Mouse (Mus musculus): Measurements from ENCODE around the gene Slc8b1. TPM values are rescaled to one million over a fixed set of nuclear protein-coding genes. Genes with fewer than 3 reads are reported as not detected.
"Not testable (repeated sequence)": the region's sequence is repeated elsewhere in the genome, so short reads cannot be mapped to it uniquely, and the experiment has no call there.

The Slc8b1 gene
- total RNA-seq, 2 experiments from 2014 or later = 5.5 to 5.7 TPM

DNA sequence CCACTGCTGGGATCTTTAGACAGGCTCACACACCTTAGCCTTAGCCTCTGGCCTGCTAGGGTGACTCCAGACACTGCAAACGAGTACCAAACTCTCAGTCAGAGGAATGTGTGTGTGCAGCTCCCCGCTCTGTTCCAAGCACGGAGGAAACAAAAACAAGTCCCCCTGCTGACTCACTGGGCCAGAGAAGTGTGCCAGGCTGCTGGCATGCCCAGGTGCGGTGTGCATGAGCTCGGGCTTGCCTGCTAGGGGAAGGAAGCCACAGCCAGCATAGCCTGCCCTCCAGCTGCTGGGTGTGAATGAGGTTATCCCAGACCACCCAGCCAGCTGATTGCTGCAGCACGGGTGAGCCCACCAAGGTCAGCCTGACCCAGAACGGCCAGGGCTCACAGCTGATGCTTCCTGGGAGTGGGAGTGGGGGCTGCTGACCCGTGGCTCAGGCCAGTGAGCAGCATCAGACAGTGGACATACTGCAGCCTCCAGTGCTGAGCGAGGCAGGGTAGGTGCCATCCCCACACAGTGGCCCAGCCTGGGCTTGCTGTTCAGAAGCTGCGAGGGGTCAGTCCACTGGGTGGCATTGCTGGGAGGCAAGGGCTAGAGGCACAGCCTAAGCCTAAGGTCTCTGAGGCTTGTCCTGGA lies 15.8 kb upstream of the Slc8b1 start:
- DNase-seq (ENCODE audit: low spot score in 2 of 2) = peak in 1 of 2 experiments; percentile 32

DNA sequence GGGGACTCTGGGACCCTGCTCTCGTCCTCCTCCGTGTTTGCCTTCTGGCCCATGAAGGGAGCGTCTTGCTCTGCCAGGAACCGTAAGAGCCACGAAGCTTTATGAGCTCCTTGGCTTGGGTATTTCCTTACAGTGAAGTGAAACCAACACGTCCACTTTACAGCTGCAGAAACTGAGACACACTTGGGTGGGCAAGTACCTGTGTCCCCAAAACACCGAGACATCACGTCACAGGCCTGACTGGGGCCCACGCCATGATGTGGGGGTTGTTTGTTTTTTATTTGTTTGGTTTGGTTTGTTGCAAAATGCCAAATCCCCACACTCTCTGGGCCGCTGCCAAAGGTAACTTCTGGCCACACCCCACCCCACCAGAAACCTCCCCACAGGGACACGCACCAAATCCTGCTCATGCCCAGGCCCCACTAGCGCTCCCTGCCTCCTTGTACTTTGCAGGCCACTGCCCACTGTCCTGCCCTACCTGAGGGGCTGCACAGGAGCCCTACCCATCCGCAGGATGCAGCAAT lies 15.2 kb upstream of the Slc8b1 start:
- DNase-seq (ENCODE audit: low spot score in 2 of 2) = no peak

DNA sequence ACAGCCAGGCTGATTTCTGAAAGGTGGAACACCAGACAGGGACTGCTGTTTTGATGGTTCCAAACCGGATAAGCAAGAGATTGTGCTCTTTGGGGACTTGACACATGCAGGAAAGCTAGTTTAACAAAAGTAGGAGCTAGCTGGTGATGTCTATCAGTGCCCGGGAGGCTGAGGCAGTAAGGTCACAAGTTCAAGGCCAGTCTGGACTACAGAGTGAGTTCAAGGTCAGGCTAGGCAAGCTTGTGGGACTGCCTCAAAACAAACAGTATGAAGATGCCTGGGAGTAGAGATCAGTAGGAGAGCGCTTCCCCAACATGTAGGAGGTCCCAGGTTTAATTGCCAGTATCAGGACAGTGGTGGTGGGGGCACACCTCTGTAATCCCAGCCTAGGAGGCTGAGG lies 13.9 kb upstream of the Slc8b1 start:
- no peak for DNase-seq (ENCODE audit: low spot score in 2 of 2)

DNA sequence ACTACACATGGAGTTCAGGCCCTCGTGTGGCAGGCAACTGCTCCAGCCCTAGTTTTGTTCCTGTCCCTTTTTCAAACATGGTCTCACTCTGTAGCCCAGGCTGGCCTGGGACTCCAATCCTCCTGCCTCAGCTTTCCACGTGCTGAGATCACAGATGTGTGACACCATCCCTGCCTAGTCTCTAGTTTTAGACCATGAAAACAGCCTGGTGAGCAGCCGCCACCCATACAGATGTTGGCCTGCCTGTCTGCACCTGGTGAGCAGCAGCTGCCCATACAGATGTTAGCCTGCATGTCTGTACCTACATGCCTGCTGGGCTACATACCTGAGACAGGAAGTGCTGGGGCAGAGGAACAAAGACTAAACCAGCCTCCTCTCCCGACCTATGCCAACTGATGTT lies 11.8 kb upstream of the Slc8b1 start:
- no peak for DNase-seq (ENCODE audit: low spot score in 2 of 2)

DNA sequence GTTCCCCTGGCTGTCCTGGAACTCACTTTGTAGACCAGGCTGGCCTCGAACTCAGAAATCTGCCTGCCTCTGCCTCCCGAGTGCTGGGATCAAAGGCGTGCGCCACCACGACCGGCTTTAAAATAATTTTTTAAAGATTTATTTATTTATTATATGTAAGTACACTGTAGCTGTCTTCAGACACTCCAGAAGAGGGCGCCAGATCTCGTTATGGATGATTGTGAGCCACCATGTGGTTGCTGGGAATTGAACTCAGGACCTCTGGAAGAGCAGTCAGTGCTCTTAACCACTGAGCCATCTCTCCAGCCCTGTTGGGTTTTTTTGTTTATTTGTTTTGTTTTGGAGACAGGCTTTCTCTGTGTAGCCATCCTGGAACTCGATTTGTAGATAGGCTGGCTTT lies 10.4 kb upstream of the Slc8b1 start:
- DNase-seq (ENCODE audit: low spot score in 2 of 2) = not testable (repeated sequence)

DNA sequence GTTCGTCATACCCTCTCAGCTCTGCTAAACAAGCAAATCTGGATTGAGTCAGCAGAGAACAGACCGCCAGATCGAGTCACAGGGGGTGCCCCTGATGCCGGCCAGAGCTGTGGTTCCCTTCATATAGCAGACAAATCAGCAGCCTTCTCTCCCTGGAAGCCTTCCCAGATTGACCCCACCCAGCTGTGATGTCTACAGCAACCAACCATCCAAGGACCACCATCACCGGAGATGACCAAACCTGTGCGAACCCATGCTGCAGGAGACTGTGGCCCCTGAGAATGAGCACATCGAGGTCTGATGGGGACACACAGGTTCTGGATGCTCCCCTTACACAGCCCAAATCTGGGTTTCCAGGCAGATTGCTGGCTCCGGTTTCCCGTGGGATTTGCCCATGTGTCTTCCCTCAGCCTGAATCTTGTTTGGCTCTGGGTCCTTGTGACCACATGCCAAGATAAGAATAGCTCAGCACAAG lies 8.8 kb upstream of the Slc8b1 start:
- DNase-seq (ENCODE audit: low spot score in 2 of 2) = peak; percentile 64 to 68

DNA sequence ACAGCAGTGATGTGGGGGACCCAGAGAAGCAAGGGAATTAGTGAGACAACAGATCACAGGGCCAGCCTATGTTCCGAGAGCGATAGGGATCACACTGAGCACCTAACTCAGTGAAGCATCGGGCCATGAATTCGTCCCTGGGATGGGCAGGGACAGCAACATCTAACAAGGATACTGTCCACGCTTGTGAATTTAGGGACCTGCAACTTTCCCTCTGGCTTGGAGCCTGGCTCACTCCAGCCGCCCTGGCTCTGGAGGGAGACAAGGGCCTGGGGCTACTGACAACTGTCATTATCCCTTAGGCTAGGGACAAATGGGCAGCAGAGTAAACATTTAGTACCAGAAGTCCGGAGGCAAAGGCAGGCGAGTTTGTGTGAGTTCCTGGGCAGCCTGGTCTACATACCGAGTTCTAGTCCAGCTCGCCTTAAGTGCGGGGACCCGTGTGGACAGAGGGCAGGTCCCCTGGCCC lies 8.3 kb upstream of the Slc8b1 start:
- DNase-seq (ENCODE audit: low spot score in 2 of 2) = no peak

DNA sequence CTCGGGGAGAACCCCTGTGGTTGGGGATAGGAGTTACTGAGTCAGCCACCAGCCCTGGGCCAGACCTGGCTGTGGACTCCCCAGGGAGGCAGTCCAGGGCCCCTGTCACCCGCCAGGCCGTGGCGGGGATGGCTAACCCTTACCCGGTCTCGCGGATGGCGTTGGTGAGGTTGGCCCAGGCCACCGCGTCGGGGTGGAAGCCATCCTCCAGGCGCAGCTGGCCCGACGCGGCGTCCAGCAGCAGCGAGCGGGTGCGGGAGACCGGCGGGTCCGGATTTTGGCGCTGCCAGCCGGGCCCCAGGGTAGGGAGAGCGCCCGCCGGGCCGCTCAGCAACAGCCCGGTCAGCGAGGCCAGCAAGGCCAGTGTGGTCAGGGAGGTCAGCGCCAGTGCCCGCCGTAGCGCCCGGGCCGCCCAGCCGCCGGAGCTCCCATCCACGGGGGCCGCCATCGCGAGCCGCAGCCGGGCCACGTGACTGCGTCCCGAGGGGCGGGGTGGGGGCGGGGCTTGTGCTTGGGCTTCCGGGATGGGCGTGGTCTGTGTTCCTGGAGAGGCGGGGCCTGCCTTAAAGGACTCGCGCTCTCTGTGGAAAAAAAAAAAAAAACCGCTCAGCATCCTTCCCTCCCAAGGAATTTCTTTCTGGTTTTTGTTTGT lies 7.7 kb upstream of the Slc8b1 start, which contains the start of gene Plbd2:
Plbd2 (minus strand) TSS at position 482 of the 652 bp plus-strand sequence.
- DNase-seq (ENCODE audit: low spot score in 2 of 2) = peak; percentile 81 to 87

DNA sequence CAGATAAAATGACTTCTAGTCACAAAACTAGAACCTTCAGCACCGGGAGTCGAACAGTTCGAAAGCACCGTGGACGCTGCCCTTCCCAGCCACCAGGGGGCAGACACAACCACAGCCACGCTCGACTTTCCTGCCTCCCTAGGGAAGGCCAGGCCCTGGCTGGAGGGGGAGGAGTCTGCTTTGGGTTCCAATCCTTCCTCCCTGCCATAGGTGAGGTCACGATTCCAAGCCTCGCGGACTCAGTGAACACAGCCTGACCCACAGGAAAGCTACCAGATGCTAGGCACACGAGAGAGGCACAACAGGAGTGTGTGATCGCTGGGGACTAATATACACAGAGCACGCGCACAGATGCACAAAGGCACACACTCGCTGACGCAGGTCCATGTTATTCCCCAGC lies 5.6 kb upstream of the Slc8b1 start:
- peak; percentile 71 to 77 for DNase-seq (ENCODE audit: low spot score in 2 of 2)

DNA sequence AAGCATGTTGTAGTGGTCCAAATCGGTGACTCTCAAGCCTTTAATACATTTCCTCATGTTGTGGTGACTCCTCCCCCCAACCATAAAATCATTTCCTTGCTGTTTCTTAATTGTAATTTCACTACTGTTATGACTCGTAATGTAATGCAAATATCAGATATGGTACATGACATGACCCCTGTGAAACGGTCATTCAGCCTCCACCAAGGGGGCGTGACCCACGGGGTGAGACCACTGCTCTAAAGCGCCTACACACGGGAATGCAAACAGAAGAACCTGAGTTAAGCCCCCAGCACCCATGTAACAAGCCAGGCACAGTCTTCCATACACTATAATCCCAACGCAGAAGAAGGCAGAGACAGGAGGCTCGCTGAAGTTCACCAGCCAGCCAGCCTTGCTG lies 5.2 kb upstream of the Slc8b1 start:
- DNase-seq (ENCODE audit: low spot score in 2 of 2) = no peak

DNA sequence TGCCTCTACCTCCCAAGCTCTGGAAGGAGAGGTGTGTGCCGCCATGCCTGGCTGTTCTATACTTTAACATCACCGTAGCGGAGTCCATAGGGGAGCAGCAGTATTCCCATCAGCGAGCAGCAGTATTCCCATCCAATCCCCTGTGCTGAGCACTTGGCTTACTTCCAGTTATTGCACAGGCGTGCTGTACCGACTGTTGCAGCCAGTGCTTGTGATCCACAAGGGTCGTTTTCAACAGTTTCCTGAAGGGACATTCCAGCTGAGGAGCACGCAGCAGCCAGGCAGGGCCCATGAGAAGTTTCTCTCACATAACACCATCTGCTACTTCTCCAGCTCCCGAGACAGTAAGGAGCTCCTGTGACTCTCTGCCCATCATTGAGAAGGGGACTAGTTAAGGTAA lies 4.5 kb upstream of the Slc8b1 start:
- no peak for DNase-seq (ENCODE audit: low spot score in 2 of 2)

DNA sequence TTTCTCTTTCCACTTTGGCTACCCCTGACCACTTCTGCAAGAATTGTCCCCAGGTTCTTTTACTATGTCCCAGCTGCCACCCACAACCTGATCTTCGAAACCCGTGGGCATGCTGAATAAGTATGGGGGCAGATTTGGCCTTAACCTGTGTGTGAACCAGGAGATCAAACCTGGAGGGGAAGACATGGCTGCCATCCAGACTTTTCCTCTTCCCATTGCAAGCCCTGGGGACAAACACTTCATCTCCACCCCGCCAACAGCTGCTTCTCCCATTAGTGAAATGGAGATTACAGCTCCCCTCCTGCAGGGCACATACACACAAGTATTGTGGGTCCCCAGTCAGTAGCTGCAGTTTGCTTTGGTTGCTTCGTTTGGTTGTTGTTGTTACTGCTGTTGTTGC lies 3.7 kb upstream of the Slc8b1 start:
- DNase-seq (ENCODE audit: low spot score in 2 of 2) = no peak

DNA sequence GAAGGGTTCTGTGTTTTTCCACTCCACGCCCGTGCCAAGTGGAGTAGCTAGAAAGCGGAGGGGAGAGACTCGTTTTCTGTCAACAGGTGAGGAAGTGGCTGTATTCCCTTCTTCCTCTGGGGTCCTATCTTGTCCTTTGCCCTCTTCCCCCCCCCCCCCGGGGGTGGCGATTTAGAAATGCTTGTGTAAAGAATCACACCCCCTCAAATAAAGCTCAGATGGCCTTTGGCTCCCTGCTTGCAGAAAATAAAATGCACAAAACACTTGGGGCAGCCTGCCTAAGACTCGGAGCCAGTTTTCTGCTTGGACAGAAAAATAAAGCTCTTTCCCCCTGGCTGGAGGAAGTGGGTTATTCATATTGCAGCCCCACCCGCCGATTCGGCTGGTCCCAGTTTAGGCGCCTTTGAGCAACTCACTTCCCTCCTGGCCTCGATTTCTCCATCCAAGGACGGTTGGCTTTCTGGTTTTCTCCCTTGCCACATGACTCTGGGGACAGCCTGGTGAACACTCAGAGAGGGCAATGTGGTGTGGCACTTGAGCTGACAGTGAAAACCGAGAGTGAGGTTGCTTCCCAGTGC lies 764 bp downstream of the Slc8b1 start:
- DNase-seq (ENCODE audit: low spot score in 2 of 2) = no peak

DNA sequence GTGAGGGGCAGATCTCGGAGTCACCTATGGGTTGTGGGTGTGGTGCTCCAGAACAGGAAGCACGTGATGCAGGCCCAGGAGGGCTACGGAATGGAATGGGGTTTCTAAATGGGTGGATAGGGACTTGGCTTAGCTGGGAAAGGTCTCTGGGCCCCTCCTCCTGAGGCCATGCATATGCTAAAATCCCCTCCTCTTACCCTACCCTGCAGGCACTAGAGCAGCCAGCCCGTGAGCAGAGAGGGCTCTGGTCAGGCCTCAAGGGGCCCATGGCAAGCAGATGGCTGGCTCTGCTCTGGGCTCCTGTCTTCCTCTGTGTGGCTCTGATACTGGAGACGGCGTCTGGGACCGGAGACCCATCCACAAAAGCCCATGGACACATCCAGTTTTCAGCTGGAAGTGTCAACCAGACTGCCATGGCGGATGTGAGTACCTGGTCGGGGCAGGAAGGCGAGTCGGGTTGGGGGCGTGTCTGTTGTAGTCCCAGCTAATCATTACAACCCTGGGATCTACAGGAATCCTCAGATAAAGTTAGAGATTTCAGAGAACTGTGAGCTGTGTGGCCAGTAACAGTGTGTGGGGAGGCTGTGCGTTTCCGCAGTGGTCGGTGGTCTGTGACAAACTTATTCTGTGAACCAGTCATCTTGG lies 2.1 kb downstream of the Slc8b1 start:
- no peak for DNase-seq (ENCODE audit: low spot score in 2 of 2)

DNA sequence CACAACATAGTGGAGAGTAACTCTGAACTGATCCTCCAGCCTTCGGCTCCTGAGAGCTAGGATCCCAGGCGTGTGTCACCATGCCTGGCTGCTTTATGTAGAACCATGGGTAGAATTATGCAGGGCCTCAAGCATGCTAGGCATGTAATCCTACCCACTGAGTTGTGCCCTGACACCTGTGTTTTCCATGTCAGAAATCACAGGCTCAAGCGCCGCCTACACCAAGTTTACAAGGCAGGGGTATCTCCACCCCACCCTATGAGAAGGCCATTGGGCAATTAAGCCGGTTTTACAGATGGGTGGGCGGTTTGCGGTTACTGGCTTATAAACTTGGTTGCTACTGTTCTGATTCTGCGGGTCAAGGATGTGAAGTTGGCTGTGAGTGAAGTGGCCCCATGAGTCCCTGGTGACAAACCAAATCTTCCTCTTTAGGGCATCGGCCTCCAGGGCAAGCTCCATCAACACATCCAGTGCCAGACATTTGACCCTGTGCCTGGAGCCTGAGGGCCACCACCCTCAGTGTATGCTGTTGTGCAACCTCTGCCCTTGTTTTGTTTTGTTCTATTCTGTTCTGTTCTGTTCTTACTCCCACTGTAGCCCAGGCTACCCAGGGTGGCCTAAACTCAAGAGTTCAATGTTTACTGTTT lies 3.2 kb downstream of the Slc8b1 start:
- no peak for DNase-seq (ENCODE audit: low spot score in 2 of 2)

DNA sequence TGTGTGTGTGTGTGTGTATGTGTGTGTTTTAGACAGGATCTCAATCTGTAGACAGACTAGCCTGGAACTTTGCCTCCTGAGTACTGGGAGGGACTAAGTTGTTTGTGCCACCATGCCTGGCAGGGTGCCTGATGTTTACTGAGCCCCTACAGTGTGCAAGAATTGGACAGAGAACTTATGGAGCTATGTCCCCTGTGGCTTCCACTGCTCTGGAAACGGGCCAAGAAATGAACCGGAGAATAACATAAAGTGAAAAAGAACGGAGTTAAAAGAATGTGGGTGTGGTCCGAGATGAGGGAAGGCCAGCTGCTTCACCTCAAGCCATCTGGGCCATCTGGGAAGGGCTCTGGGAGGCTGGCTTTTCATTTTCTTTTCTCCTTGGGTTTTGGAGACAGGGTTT lies 3.8 kb downstream of the Slc8b1 start:
- DNase-seq (ENCODE audit: low spot score in 2 of 2) = no peak

DNA sequence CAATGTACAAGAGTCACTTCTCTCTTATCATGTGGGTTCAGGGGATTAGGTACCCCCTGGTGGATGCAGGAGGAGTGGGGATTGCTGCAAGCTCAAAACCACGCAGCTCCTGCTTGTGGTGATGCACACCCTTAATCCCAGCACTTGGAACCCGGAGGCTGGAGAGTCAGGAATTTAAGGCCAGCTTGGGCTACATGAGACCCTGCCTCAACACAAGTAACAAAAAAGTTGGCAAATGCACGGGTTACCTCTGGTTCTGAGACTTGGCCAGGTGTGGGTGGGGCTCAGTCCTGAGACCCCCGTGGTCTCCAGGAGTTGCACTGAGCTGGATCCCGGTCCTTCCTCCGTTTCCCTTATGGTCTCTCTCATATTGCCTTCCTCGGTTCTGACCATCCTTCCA lies 4.5 kb downstream of the Slc8b1 start:
- DNase-seq (ENCODE audit: low spot score in 2 of 2) = no peak

DNA sequence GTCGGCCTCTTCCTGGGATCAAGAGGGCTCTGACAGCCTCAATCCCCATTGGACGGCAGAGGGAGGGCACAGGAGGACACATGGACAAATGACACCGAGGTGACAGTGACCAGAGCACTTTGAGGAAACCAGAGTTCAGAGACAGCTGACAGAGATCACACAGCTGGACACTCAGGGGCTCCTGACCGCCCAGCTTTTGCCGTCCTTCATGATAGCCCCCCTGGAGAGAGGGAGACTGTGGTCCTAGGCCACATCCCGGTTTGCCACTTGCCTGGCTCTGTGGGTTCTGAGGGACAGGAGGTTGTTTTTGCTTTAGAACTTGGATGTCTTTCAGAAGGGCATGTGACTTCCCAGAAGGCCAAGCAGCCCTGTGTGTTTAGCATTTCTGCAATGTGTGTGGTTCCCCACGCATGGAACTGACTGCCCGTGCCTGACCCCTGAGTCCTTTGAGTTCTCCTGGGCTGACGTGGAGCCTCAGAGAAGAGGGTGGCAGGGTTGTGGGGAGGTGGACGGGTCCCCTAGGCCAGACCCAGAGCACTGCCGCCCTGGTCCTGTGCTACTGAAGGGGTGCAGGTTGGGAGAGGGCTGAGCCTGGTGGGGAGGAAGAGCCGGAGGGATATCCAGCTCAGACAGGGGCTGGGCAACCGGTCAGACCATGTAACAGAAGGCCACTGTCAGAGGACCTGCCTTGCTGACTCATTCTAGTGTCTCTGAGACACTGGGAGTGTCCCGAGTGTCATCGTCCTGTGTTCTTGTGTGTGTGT lies 5.4 kb downstream of the Slc8b1 start:
- no peak for DNase-seq (ENCODE audit: low spot score in 2 of 2)

DNA sequence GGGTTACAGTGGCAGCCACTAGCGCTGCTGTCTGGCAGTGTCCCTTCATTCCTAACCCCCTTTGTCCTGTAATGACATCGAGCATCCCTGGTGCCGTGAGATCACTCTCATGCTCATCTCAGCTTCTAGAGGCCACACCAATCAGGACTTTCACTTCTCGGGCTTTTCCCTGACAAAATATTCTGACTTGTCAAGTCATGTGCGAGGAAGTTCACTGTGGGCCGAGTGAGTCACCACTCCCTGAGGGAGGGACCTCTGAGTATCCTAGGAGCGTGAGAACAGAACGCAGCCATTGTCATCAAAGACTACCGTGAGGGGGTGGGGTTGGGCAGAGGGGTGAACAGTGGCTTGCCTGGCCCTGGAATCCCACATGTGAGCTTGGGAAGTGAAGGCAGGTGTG lies 6.6 kb downstream of the Slc8b1 start:
- no peak for DNase-seq (ENCODE audit: low spot score in 2 of 2)

DNA sequence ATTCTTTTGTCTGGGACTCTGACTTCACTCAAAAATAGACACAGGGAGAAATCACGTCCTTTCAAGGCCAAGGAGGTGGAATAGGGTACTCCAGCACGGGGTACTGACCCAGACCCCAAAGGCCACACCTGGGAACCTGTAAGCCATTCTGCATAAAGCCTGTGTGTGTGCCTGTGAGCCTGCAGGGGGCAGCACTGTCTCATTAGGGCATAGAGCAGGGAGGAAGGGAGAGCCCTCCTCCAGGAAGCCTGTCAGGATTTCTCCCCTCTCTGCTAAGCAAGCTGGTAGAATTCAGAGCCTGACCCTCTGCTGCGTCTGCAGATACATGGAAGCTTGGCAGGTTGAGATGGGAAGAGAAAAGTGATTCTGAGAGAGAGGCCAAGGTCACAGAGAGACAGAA lies 11.7 kb downstream of the Slc8b1 start:
- DNase-seq (ENCODE audit: low spot score in 2 of 2) = peak in 1 of 2 experiments; percentile 40

DNA sequence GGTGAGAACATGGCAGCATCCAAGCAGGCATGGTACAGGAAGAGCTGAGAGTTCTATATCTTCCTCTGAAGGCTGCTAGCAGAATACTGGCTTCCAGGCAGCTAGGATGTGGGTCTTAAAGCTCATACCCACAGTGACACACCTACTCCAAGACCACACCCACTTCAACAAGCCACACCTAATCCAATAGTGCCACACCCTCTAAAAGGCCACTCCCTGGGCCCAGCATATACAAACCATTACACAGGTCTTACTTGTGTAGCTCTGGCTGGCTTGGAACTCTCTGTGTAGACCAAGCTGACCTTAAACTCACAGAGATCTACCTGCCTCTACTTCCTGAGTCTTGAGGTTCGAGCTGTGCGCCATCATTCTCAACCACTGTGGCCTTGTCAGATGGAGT lies 13.8 kb downstream of the Slc8b1 start:
- no peak for DNase-seq (ENCODE audit: low spot score in 2 of 2)

All from layer of hippocampus, postnatal 10 days (tissue).